ENCODE assay signal across 27 mouse cellular contexts in the genomic region with DNA sequence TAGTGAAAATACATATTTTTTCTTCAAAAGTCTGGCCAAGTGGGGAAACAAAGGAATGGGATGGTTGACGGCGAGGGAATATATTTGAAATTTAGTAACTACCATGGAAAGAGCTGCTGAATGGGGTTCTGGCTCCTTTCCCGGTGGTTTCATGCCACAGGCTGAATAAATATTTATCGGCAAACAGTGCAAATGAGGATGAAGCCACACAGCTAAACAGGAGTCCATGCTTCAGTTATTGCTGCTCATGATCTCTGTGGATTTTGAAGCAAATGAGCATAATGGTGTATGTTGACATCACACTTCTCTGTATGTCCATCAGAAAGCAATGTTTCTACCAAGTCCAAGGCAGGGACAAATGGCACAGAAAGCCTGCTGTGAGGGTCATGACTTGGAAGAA.
DNase-seq lines count a peak whose midpoint lies in the region; ATAC-seq and TF ChIP-seq lines count a peak whose summit lies in the region.
"Had no signal": no experiment of that assay in that cellular context is flagged by ENCODE, and none has a peak within 500 bp of the region (broad histone marks: within the 10 kb centered on the region; RNA-seq: fewer than 3 reads in every experiment).

No protein-coding gene starts in this region.

- peak; percentile 93 for DNase-seq in liver, adult 2 months (ENCODE audit: extremely low read depth, low read depth, low spot score)
- DNase-seq in liver, embryonic 11.5 days (ENCODE audit: low spot score), result no peak
- peak; percentile 7 for DNase-seq in midbrain, embryonic 14.5 days
- no peak for DNase-seq in spleen, postnatal 10 days (ENCODE audit: low spot score in 2 of 2)
- DNase-seq: adrenal gland, postnatal 25 days; B cell, adult 2 months; cerebellum, adult 18-20 months; embryo, embryonic 11 days; heart, adult 2 months; heart, postnatal 4 days; kidney, adult 11 months; kidney, postnatal 14 days; retina, postnatal 1 day; thymus, postnatal 4 days had no signal

- no peaks in the 10 kb centered on the region for H3K27me3 ChIP-seq in forebrain, embryonic 16.5 days (replicated peaks; ENCODE audit: control insufficient read depth, insufficient read depth, low read length)
- H3K27me3 ChIP-seq in forebrain, embryonic 15.5 days, result no peaks in the 10 kb centered on the region
- H3K27me3 ChIP-seq in liver, adult 2 months (ENCODE audit: control insufficient read depth, insufficient read depth, low read length), result no peaks in the 10 kb centered on the region
- no peaks in the 10 kb centered on the region for H3K27me3 ChIP-seq in liver, embryonic 11.5 days (replicated peaks; ENCODE audit: control insufficient read depth, insufficient read depth, low read length)
- no peaks in the 10 kb centered on the region for H3K27me3 ChIP-seq in midbrain, embryonic 14.5 days (ENCODE audit: control insufficient read depth, insufficient read depth, low read length)
- no peaks in the 10 kb centered on the region for H3K27me3 ChIP-seq in midbrain, embryonic 16.5 days (ENCODE audit: control insufficient read depth, insufficient read depth, low read depth, low read length)
- H3K27me3 ChIP-seq: embryonic facial prominence, embryonic 13.5 days; forebrain, embryonic 13.5 days; heart, embryonic 12.5 days; hindbrain, embryonic 13.5 days; liver, embryonic 15.5 days; neural tube, embryonic 15.5 days had no signal

- no peak for TF ChIP-seq CTCF in liver, adult 2 months (IDR thresholded peaks at IDR 0.05; ENCODE audit: low read depth, low read length)

- 40% methylated on average over 4 of the region's 4 CpGs for WGBS in forebrain, embryonic 16.5 days
- WGBS in forebrain, embryonic 15.5 days, result 50% methylated on average over 4 of the region's 4 CpGs
- 24% methylated on average over 4 of the region's 4 CpGs for WGBS in liver, adult 2 months
- WGBS in liver, embryonic 11.5 days, result 87% methylated on average over 4 of the region's 4 CpGs
- 76% methylated on average over 4 of the region's 4 CpGs for WGBS in midbrain, embryonic 14.5 days
- WGBS in midbrain, embryonic 16.5 days, result 74% methylated on average over 4 of the region's 4 CpGs

- no peaks in the 10 kb centered on the region for H3K4me1 ChIP-seq in forebrain, embryonic 16.5 days (replicated peaks; ENCODE audit: control insufficient read depth, insufficient read depth, low read length)
- H3K4me1 ChIP-seq in forebrain, embryonic 15.5 days, result no peaks in the 10 kb centered on the region
- H3K4me1 ChIP-seq in liver, adult 2 months (ENCODE audit: control insufficient read depth, insufficient read depth, low read length), result peaks cover 10% of the 10 kb centered on the region
- no peaks in the 10 kb centered on the region for H3K4me1 ChIP-seq in liver, embryonic 11.5 days (replicated peaks; ENCODE audit: control insufficient read depth, insufficient read depth, low read length)
- H3K4me1 ChIP-seq in midbrain, embryonic 14.5 days (ENCODE audit: control insufficient read depth, insufficient read depth, low read length), result no peaks in the 10 kb centered on the region
- H3K4me1 ChIP-seq in midbrain, embryonic 16.5 days (ENCODE audit: control insufficient read depth, insufficient read depth, low read length), result no peaks in the 10 kb centered on the region
- H3K4me1 ChIP-seq: embryonic facial prominence, embryonic 13.5 days; forebrain, embryonic 13.5 days; heart, embryonic 12.5 days; hindbrain, embryonic 13.5 days; liver, embryonic 15.5 days; neural tube, embryonic 15.5 days had no signal

- no peak overlapping the region for H3K4me3 ChIP-seq in forebrain, embryonic 16.5 days (replicated peaks; ENCODE audit: low read length)
- no peak overlapping the region for H3K4me3 ChIP-seq in forebrain, embryonic 15.5 days
- H3K4me3 ChIP-seq in liver, adult 2 months (ENCODE audit: insufficient read depth, low read depth, low read length), result no peak overlapping the region
- no peak overlapping the region for H3K4me3 ChIP-seq in liver, embryonic 11.5 days (ENCODE audit: low read depth, low read length)
- no peak overlapping the region for H3K4me3 ChIP-seq in midbrain, embryonic 14.5 days (replicated peaks; ENCODE audit: low read depth, low read length)
- no peak overlapping the region for H3K4me3 ChIP-seq in midbrain, embryonic 16.5 days (ENCODE audit: low read depth, low read length)
- H3K4me3 ChIP-seq: embryonic facial prominence, embryonic 13.5 days; erythroblast, embryonic 14.5 days; forebrain, embryonic 13.5 days; heart, adult 2 months; heart, embryonic 12.5 days; hindbrain, embryonic 13.5 days; left cerebral cortex, adult 2 months; liver, embryonic 15.5 days; neural tube, embryonic 15.5 days had no signal

- H3K27ac ChIP-seq in forebrain, embryonic 16.5 days (ENCODE audit: low read length), result no peak overlapping the region
- no peak overlapping the region for H3K27ac ChIP-seq in forebrain, embryonic 15.5 days (replicated peaks)
- H3K27ac ChIP-seq in liver, adult 2 months (replicated peaks; ENCODE audit: insufficient read depth, low read depth, low read length), result peak overlapping the region; percentile 73
- no peak overlapping the region for H3K27ac ChIP-seq in liver, embryonic 11.5 days (ENCODE audit: low read depth, low read length)
- no peak overlapping the region for H3K27ac ChIP-seq in midbrain, embryonic 14.5 days (replicated peaks; ENCODE audit: low read depth, low read length)
- no peak overlapping the region for H3K27ac ChIP-seq in midbrain, embryonic 16.5 days (ENCODE audit: low read length)
- H3K27ac ChIP-seq: embryonic facial prominence, embryonic 13.5 days; forebrain, embryonic 13.5 days; heart, adult 2 months; hindbrain, embryonic 13.5 days; left cerebral cortex, adult 2 months; liver, embryonic 15.5 days; neural tube, embryonic 15.5 days had no signal

- peak; percentile 58 for ATAC-seq in forebrain, embryonic 16.5 days
- no peak for ATAC-seq in forebrain, embryonic 15.5 days (replicated peaks)
- no peak for ATAC-seq in liver, embryonic 11.5 days (replicated peaks; ENCODE audit: low FRiP score)
- ATAC-seq in midbrain, embryonic 14.5 days (ENCODE audit: low FRiP score, low TSS enrichment), result no peak
- ATAC-seq in midbrain, embryonic 16.5 days, result no peak
- ATAC-seq: forebrain, embryonic 13.5 days; inflammation-experienced regulatory T-cells, adult 6 months had no signal

- H3K79me2 ChIP-seq in liver, adult 2 months (ENCODE audit: control insufficient read depth, insufficient read depth, low read length), result no peaks in the 10 kb centered on the region

- no peak overlapping the region for H3K9ac ChIP-seq in forebrain, embryonic 16.5 days (replicated peaks; ENCODE audit: low read depth, low read length)
- H3K9ac ChIP-seq in forebrain, embryonic 15.5 days (replicated peaks), result no peak overlapping the region
- H3K9ac ChIP-seq in liver, adult 2 months (ENCODE audit: low read depth, low read length), result no peak overlapping the region
- H3K9ac ChIP-seq in liver, embryonic 11.5 days (ENCODE audit: low read depth, low read length), result no peak overlapping the region
- no peak overlapping the region for H3K9ac ChIP-seq in midbrain, embryonic 14.5 days (replicated peaks; ENCODE audit: low read length)
- no peak overlapping the region for H3K9ac ChIP-seq in midbrain, embryonic 16.5 days (ENCODE audit: low read depth, low read length)
- H3K9ac ChIP-seq: embryonic facial prominence, embryonic 13.5 days; forebrain, embryonic 13.5 days; heart, embryonic 12.5 days; hindbrain, embryonic 13.5 days; liver, embryonic 15.5 days; neural tube, embryonic 15.5 days had no signal

- no peaks in the 10 kb centered on the region for H3K36me3 ChIP-seq in forebrain, embryonic 16.5 days (ENCODE audit: control insufficient read depth, insufficient read depth)
- no peaks in the 10 kb centered on the region for H3K36me3 ChIP-seq in forebrain, embryonic 15.5 days
- no peaks in the 10 kb centered on the region for H3K36me3 ChIP-seq in liver, adult 2 months (ENCODE audit: control insufficient read depth, insufficient read depth, low read length)
- H3K36me3 ChIP-seq in liver, embryonic 11.5 days (ENCODE audit: control insufficient read depth, insufficient read depth, low read length), result no peaks in the 10 kb centered on the region
- H3K36me3 ChIP-seq in midbrain, embryonic 14.5 days (ENCODE audit: control insufficient read depth, insufficient read depth, low read length), result no peaks in the 10 kb centered on the region
- no peaks in the 10 kb centered on the region for H3K36me3 ChIP-seq in midbrain, embryonic 16.5 days (ENCODE audit: control insufficient read depth, insufficient read depth, low read length)
- H3K36me3 ChIP-seq: embryonic facial prominence, embryonic 13.5 days; heart, embryonic 12.5 days; hindbrain, embryonic 13.5 days; liver, embryonic 15.5 days; neural tube, embryonic 15.5 days had no signal

- H3K4me2 ChIP-seq in forebrain, embryonic 16.5 days (ENCODE audit: low read length), result no peak overlapping the region
- H3K4me2 ChIP-seq in forebrain, embryonic 15.5 days (replicated peaks), result no peak overlapping the region
- no peak overlapping the region for H3K4me2 ChIP-seq in liver, embryonic 11.5 days
- H3K4me2 ChIP-seq in midbrain, embryonic 14.5 days (ENCODE audit: low read length), result no peak overlapping the region
- H3K4me2 ChIP-seq in midbrain, embryonic 16.5 days (ENCODE audit: low read length), result no peak overlapping the region
- H3K4me2 ChIP-seq: embryonic facial prominence, embryonic 13.5 days; forebrain, embryonic 13.5 days; heart, embryonic 12.5 days; hindbrain, embryonic 13.5 days; liver, embryonic 15.5 days; midbrain, embryonic 11.5 days; neural tube, embryonic 15.5 days had no signal

- TF ChIP-seq POLR2A in liver, adult 2 months (IDR thresholded peaks at IDR 0.05; ENCODE audit: extremely low read depth, insufficient read depth, low read length), result no peak

- no peaks in the 10 kb centered on the region for H3K9me3 ChIP-seq in forebrain, embryonic 16.5 days (ENCODE audit: control insufficient read depth, low read length)
- no peaks in the 10 kb centered on the region for H3K9me3 ChIP-seq in forebrain, embryonic 15.5 days
- H3K9me3 ChIP-seq in liver, embryonic 11.5 days (ENCODE audit: control insufficient read depth, low read length), result no peaks in the 10 kb centered on the region
- H3K9me3 ChIP-seq in midbrain, embryonic 14.5 days (ENCODE audit: control insufficient read depth, low read length), result no peaks in the 10 kb centered on the region
- H3K9me3 ChIP-seq in midbrain, embryonic 16.5 days (replicated peaks; ENCODE audit: control insufficient read depth, low read length, poor library complexity, severe bottlenecking), result no peaks in the 10 kb centered on the region
- H3K9me3 ChIP-seq: embryonic facial prominence, embryonic 13.5 days; forebrain, embryonic 13.5 days; heart, embryonic 12.5 days; hindbrain, embryonic 13.5 days; liver, embryonic 15.5 days; neural tube, embryonic 15.5 days had no signal

Comparison
In these comparisons a context has a peak if more than half of its experiments do, and no peak if none do; other contexts are left out.
1. DNase-seq: peak in liver, adult 2 months (single experiment) and midbrain, embryonic 14.5 days (single experiment); none in liver, embryonic 11.5 days (single experiment) and spleen, postnatal 10 days (0 of 2).